Mouse (Mus musculus): ENCODE measurements around the gene Cdkn2d.
"Not testable (repeated sequence)": the region's sequence is repeated elsewhere in the genome, so short reads cannot be mapped to it uniquely, and the experiment has no call there.

- not testable (repeated sequence) for TF ChIP-seq CTCF (IDR thresholded peaks at IDR 0.05; ENCODE audit: low read depth, low read length); GATA1 (IDR thresholded peaks at IDR 0.05; ENCODE audit: borderline replicate concordance, low read length)
These were observed 34.9 kb downstream of the Cdkn2d start for GRCm38 (mm10) chr9:21256349-21256748.

Measured in G1E (cell line).